Mouse (Mus musculus) layer of hippocampus, adult 18-20 months (tissue): Measurements from ENCODE around the gene Tmc8. TPM values are rescaled to one million over a fixed set of nuclear protein-coding genes. Genes with fewer than 3 reads are reported as not detected.
"Not testable (repeated sequence)": the region's sequence is repeated elsewhere in the genome, so short reads cannot be mapped to it uniquely, and the experiment has no call there.

Source experiments
- DNase-seq, 2 experiments: peaks; one replicate each; pipeline ENCODE4 v3.0.0; 2022; ENCODE audit warnings: low spot score in 2 of 2
- total RNA-seq, 2 experiments: library from RNA; stranded (reverse); gene quantifications; 2 replicates each; pipeline ENCODE4 v1.2.3; 2021

Tmc8 gene
- total RNA-seq, 2 experiments from 2014 or later: 0.72 to 1.1 TPM

DNA sequence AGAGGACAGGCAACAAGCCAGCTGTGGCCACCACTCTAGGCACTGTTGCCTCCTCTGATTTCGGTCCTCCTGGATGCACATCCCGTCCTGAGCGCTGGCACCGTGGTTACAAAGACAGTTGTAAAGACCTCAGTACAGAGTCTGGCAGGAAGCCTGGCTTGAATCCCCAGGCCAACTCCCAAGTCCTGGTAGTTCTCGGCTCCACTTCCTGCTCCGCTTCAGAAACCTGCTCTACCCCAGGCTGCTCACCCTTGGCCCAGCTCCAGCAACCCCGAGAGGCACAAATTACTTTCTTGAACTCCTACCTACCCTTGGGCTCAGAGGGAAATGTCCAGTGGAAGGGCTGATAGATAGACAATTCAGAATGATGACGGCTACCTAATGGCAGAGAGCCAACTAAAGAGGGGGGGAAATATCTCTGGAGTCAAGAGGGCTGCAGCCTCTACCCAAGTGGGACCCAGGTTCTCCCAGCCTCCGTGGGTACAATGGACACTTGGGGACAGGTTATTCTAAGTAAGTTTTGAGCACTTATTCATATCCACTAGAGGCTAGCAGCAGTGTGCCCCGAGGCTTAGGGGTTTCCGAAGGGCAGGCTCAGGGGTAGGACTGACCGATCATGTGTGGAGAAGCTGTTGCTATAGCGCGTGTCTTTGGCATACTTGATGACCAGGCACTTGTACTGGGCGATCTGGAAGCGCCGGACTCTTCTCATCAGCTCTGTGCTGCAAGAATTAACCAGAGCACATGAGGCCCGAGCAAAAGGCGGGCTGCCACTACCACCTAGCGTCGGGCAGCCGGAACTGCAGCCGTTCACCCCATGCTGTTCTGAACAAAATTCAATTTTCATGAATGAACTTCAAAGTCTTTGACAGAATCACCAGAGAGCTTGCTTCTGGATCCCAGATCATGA, 42.4 kb downstream of the Tmc8 start:
- peak; percentile 70 to 91 for DNase-seq

DNA sequence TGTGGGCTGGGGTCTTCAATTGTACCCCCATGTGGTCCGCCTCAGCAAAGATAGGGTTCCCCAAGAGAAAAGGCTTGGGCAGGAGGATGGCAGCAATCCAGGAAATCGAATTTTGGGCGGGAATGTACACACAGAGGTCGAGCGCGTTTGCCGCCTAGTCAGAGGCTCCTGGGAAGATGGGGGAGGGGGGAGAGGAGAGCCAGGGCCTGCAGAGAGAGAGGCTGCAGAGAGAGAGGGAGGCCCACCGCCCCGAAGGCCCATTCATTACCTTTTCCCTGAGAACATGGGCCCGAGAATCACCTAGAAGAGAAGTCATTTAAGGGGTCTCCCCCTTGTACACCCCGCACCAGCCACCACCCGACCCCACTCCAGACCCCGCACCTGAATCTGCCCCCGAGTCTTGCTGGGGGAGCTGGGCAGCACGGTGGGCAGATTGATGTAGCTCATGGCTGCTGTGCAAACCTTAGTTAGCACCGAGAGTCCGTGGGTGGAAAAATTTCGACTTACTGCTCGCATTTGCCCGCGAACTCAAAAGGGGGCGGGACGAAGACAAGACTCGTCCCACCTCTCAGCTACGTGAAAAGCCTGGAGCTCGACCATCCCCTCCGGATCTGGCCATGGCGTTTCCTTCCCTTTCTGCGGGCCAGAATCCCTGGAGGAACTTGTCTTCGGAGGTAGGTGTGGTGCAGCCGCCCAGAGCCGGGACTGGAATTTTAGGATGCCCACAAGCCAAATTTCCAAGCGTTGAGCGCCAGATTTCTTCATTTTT, 43.6 kb downstream of the Tmc8 start, which contains the start of the genes Afmid and Tk1:
Afmid (plus strand) TSS at position 592 of the 769 bp plus-strand sequence.
Tk1 (minus strand) TSS at position 760 of the 769 bp plus-strand sequence.
- peak in 1 of 2 experiments; percentile 31 for DNase-seq

DNA sequence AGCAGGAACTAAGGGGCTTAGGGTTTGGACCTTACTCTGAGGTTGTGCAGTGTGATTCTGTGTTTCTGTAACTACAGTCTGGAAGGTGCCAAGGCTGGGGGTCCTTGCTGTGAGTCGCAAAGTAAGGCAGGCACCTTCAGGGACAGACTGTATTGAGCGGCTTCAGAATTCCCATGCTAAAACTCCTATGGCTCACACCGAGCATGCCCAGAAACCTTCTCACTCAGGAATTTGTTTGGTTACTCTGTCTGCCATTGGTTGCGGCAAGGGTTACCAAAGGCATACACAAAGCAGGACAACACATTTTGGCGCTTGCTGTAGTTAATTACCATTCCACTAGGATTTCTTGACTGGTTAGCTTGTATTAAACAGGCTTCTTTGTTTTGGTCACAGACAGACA, 44.3 kb downstream of the Tmc8 start:
- DNase-seq: no peak

DNA sequence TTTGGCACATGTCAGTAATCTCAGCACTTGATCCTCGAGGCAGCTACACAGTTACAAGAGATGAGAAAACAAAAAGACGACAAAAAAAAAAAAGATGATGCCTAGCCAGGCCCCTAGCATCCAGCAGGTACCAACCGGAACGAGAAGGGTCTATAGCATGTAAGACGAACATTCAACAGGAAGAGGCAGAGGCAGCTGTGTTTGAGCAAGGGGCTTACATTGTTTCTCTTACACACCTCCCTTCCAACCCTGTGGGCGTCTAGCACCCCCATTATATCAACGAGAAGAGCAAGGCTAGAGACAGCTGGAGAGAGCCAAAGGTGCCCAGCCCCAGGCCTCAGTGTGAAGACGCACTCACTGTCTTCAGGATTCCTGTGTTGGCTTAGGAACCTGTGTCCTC, 45.0 kb downstream of the Tmc8 start:
- DNase-seq: no peak

DNA sequence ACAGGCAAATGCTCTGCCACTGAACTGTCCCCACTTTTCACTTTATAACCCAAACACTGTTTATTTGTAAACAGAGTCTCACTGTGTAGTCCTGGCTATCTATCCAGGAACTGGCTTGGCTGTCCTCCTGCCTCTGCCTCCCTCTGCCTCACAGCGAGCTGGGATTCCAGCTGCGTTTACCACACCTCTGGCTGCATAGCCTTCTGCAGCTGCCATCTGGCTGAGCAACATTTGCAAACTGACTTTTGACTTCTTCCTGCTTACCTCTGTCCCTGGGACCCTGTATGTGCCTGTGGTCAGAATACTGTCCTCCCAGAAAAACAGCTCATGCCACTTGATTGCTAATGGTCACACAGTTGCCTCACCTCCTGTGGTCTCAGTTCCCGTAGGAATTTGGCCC, 45.5 kb downstream of the Tmc8 start:
- no peak for DNase-seq

DNA sequence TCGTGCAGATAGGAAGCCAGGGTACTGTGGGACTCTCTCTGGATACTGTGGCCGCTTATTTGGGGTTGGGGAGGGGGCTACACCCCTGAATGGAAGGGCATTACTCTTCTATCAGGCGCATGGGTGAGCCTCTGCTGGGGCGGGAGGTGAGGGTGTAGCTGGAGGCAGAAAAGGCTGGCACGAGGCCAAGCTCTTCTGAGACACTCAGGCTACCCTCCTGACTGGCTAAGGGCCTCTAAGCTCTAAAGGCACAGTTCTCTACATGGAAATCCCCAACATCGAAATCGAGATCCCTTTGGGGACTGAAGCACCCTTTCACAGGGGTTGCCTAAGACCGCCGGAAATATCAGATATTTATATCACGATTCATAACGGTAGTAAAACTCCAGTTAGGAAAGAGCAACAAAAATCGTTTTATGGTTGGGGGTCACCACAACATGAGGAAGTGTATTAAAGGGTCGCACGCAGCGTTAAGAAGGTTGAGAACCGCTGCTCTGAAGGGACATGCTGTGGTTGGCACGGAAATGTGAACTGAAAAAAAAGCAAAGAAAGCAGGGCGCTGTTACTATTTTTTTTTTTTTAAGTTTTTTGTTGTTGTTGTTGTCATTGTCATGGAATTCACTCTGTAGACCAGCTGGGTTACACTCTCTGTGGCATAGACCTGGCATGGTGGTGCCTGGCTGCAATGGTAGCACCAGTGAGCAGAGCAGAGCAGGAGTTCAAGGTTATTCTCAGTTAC, 46.4 kb downstream of the Tmc8 start:
- no peak for DNase-seq

DNA sequence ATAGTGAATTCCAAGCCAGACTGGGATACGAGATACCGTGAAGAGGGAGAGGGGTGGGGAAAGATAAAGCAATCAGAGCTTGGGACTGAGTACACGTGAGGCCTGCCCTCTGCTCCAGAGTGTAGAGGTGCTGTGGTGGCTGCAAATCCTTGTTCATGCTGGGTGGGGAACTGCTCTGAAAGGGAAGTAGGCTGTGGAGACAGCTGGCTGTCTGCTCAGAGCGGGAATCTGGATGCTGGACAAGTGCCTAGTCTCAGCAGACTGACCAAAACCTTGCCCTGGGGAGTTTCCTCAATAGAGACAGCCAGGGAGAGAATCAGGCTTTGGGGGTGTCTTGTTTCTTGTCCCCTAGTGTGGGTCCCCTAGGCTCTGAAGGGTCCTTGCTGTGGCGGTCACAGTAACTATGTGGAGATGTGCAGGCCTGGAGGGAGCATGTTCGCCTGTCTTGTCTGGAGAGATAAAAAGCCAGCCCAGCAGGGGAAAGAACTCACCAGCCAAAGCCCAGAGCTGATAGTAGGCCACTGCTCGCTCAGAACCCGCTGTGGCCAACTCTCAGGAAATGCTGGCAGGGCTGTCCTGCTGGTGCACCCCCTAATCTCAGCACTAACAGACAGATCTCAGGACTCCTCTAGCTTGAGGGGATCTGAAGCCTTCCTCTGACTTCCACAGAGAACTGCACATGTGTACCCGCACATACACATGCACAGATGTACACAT, 47.2 kb downstream of the Tmc8 start:
- DNase-seq: no peak

DNA sequence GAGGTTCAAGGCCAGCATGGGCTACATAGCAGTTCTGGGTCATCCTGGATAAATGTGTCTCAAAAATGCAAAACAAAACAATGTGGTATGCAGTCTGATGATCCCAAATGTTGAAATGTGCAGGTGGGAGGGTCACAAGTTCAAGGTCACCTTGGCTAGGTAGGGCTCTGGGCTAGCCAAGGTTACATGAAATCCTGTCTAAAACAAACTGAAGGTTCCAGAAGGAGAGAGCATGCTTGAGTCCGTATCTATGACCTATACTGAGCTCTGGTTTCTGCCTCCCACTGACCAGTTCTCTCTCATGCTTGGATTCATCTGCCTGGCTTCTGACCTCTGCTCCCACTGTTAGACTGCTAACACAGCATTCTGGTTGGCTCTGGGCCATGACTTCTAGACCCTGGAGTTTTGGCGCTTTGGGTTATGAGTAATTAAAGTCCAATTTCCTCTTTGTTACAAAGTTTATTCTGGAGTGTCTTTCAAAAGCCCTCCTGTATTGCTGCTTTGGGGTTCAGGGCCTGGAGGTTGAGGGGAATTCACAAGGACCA, 47.9 kb downstream of the Tmc8 start:
- DNase-seq: no peak

DNA sequence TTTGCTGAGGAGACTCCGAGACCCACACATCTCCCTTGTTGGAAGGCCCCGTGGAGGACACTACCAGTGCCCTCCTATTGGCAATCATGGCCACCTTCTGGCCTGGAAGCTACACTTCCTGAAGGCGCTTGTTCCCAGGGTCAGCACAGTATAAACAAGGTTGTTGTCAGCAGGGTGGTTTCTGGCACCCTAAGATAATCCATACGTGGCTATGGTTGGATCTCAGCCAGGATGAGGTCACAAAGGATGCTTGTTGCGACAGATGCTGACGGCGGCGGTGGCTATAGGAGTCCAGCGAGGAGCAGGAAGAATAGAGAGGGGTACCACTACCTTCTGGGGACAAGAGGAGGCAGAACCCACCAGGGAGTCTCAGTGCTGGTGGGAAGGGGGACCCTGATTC, 48.5 kb downstream of the Tmc8 start:
- DNase-seq: no peak

DNA sequence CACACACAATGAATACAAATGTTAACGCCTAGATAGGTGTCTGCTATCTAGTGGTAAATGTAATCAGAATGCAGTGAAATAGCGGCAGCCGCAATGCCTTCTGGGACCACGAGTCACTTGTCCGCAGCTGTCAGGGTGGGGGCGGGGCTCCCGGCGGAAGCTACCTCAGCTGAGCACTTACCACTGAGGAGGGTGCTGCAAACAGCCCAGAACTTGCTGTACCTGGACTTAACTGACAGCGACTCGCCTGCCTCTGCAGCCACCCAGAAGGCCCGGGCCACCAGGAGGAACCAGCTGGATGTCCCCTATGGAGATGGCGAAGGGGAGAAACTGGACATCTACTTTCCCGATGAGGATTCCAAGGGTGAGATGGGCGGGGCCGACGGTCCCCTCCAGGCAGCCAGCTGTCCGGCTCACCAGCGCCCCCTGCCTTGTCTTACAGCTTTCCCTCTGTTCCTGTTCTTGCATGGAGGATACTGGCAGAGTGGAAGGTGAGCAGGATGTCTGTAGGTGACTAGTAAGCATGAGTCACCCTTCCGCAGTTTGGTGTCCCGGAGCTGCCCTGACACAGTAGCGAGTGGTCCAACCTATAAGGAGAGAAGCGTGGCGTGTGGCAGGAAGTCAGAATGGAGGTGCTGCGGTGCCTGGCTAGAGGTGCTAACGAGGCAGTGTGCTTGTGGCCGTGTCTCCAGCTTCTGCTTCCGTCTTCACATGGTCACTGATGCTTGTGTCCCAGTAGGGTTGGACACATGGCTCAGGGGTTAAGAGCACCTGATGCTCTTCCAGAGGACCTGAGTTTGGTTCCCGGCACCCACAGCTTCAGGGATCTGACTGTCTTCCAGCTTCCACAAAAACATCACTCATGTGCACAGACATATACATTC, 50.5 kb downstream of the Tmc8 start:
- DNase-seq: peak; percentile 46 to 60

DNA sequence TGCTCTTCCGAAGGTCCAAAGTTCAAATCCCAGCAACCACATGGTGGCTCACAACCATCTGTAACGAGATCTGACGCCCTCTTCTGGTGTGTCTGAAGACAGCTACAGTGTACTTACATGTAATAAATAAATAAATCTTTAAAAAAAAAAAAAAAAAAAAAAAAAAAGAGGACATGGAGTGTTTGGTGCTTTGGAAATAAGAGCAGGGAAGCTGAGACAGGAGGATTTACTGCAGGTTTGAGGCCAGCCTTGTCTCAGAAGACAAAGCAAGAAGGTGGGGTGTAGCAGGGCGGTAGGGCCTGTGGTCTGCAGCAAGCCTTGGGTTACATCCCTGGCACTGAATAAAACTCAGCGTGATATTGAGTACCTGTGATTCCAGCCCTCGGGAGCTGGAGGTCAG, 51.6 kb downstream of the Tmc8 start:
- not testable (repeated sequence) for DNase-seq

DNA sequence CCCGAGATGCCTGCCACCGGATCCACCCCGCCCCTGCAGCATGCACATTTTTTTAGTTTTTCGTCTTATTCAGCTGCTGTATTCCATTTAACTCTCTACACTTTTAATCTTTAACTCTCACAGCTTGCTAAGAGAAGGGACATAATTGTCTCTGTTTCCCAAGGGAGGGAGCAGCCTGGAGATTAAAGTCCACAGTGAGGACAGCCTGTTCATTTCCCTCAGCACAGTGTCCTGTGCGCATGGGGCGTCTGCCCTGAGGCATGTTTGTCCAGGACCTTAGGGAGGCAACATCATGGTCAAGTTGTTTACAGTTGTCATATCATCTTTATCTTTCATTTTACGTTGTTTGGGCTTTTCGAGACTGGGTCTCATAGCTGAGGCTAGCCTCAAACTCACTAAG, 52.2 kb downstream of the Tmc8 start:
- no peak for DNase-seq

DNA sequence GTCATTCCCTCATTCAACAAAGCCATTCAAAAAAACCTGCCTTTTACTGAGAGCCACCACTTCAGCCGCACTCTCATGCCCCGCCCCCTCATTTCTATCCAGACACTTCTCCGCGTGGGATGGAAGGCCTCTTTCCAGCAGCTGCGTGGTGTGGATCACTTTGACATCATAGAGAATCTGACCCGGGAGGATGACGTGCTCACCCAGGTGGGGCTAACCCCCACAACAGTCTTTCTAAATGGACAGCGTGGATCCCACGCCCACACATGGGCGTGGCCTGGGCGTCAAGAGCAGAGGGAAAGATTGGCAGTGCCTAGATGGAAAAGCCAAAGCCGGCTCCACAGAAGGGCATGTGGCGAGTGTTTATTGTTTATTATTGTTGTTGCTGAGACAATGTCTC, 54.4 kb downstream of the Tmc8 start:
- DNase-seq: peak; percentile 19 to 30

DNA sequence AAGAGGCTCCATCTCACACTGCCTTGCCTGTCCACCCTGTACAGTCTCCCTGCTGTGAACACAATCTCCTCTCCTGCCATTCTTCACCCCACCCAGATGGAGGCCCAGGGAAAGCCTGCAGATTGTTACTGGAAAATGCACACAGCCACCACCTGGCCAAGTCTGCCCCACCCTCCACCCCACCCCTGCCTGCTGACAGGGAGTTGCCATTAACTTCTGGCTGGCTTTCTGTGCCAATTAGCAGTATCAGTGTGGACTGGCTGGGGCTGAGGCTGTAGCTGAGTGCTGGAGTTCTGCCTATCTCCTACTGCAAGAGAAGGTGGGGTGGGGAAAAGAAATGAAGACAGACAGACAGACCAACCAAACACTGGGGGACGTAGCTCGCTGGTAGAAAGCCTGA, 56.7 kb downstream of the Tmc8 start:
- DNase-seq: no peak

DNA sequence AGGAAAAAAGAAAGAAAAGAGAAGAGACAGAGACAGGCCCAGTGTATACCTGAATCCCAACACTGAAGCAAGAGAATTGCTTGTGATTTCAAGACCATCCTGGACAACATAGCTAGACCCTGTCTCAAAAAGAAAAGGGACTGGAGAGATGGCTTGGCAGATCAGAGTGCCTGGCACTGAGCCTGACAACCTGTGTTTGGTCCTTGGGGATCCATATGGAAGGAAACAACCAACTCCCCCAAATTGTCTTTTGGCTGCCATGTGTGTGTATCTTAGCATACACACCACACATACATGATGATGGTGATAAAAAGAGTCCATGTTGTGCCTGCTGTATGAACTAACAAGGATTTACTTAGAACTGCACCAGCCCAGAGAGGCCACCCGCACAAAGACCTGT, 57.1 kb downstream of the Tmc8 start:
- no peak for DNase-seq

DNA sequence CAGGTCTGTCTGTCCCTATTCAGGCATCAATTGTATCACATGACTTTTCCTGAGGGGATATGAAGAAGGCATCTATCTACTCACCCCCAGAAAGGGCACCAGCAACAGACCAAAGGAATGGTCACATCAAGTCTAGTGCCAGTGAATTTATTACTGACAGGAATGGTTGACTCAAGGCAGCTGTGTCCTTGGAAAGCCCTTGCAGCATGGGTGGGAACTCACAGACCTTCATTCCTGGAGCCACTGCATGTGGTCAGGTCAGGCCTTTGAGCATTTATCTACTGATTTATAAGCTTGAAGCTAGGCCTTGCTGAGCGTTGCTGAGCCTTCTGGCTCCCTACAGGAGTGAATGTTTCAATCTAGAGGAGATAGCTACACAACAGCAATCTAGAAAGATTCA, 59.0 kb downstream of the Tmc8 start:
- DNase-seq: no peak
